Mouse (Mus musculus) layer of hippocampus, adult 18-20 months (tissue): ENCODE data around the gene Arhgef3. TPM values are rescaled to one million over a fixed set of nuclear protein-coding genes. Genes with fewer than 3 reads are reported as not detected.

Source experiments
- DNase-seq, 2 experiments: peaks; one replicate each; pipeline ENCODE4 v3.0.0; 2022; ENCODE audit warnings: low spot score in 2 of 2
- total RNA-seq, 2 experiments: library from RNA; stranded (reverse); gene quantifications; 2 replicates each; pipeline ENCODE4 v1.2.3; 2021

The Arhgef3 gene
- total RNA-seq, 2 experiments from 2014 or later, result 84.2 to 92.7 TPM

GRCm38 (mm10) chr14:27301768-27302499 is 187.2 kb downstream of the Arhgef3 start:
- peak; percentile 11 to 38 for DNase-seq

GRCm38 (mm10) chr14:27303294-27303693 is 188.6 kb downstream of the Arhgef3 start:
- no peak for DNase-seq

- no peak for DNase-seq
Observed at GRCm38 (mm10) chr14:27304408-27304807, 189.7 kb downstream of the Arhgef3 start.

- DNase-seq, result no peak
Observed at GRCm38 (mm10) chr14:27308761-27309160, 194.1 kb downstream of the Arhgef3 start.

- no peak for DNase-seq
Observed at GRCm38 (mm10) chr14:27310559-27311242, 196.0 kb downstream of the Arhgef3 start.

GRCm38 (mm10) chr14:27312380-27312779 is 197.7 kb downstream of the Arhgef3 start:
- no peak for DNase-seq

- DNase-seq, result no peak
Observed at GRCm38 (mm10) chr14:27315737-27316136, 201.0 kb downstream of the Arhgef3 start.

GRCm38 (mm10) chr14:27317146-27317545 is 202.4 kb downstream of the Arhgef3 start:
- DNase-seq, result no peak

- DNase-seq, result no peak
Observed at GRCm38 (mm10) chr14:27319386-27319785, 204.7 kb downstream of the Arhgef3 start.

GRCm38 (mm10) chr14:27322041-27322440 is 207.3 kb downstream of the Arhgef3 start:
- no peak for DNase-seq

GRCm38 (mm10) chr14:27324689-27325088 is 210.0 kb downstream of the Arhgef3 start:
- no peak for DNase-seq

GRCm38 (mm10) chr14:27325537-27325936 is 210.8 kb downstream of the Arhgef3 start:
- no peak for DNase-seq

GRCm38 (mm10) chr14:27327862-27328261 is 213.2 kb downstream of the Arhgef3 start:
- no peak for DNase-seq

- no peak for DNase-seq
Observed at GRCm38 (mm10) chr14:27328952-27329351, 214.3 kb downstream of the Arhgef3 start.

- DNase-seq, result no peak
Observed at GRCm38 (mm10) chr14:27331490-27332035, 216.9 kb downstream of the Arhgef3 start.

- no peak for DNase-seq
Observed at GRCm38 (mm10) chr14:27332359-27332987, 217.8 kb downstream of the Arhgef3 start.

- DNase-seq, result peak; percentile 84 to 90
Observed at GRCm38 (mm10) chr14:27335331-27336207, 220.9 kb downstream of the Arhgef3 start.

- peak; percentile 35 to 43 for DNase-seq
Observed at GRCm38 (mm10) chr14:27336208-27337114, 221.8 kb downstream of the Arhgef3 start.

GRCm38 (mm10) chr14:27337156-27337555 is 222.5 kb downstream of the Arhgef3 start:
- no peak for DNase-seq
